Mouse (Mus musculus) ES-E14 (cell line): ENCODE measurements around the gene Wnt10b. TPM values are rescaled to one million over a fixed set of nuclear protein-coding genes. Genes with fewer than 3 reads are reported as not detected.

Source experiments
- DNase-seq: peaks from one replicate; pipeline ENCODE4 v3.0.0-alpha.2; 2013; ENCODE audit warnings: low read depth, low spot score
- H3K27ac ChIP-seq: 2 replicates; pipeline ENCODE4 v1.5.1; 2012; ENCODE audit warnings: low read depth, mild to moderate bottlenecking, low read length, moderate library complexity, mixed read lengths; ENCODE audit not compliant: poor library complexity, insufficient read depth, severe bottlenecking
- H3K36me3 ChIP-seq: 2 replicates; pipeline ENCODE4 v1.6.1; 2012; ENCODE audit warnings: mild to moderate bottlenecking, low read length, moderate library complexity, mixed read lengths; ENCODE audit not compliant: control insufficient read depth, poor library complexity, insufficient read depth, severe bottlenecking
- H3K4me1 ChIP-seq, 2 experiments: fragments of 150-350 bp in 1 of 2; sonication (generic) in 1 of 2; 2 replicates each; pipeline ENCODE4 v1.6.1; 2012; ENCODE audit warnings: low read length in 2 of 2, mild to moderate bottlenecking in 1 of 2, mixed read lengths in 1 of 2; ENCODE audit not compliant: control insufficient read depth in 2 of 2, insufficient read depth in 2 of 2, poor library complexity in 1 of 2
- H3K4me3 ChIP-seq, 2 experiments: fragments of 150-350 bp in 1 of 2; sonication (generic) in 1 of 2; 2 replicates each; pipeline ENCODE4 v1.5.1; 2012; ENCODE audit warnings: low read length in 2 of 2, low read depth in 1 of 2, mild to moderate bottlenecking in 1 of 2, mixed read lengths in 1 of 2; ENCODE audit not compliant: insufficient read depth in 1 of 2, poor library complexity in 1 of 2, severe bottlenecking in 1 of 2
- H3K9ac ChIP-seq: 2 replicates; pipeline ENCODE4 v1.6.1; 2012; ENCODE audit warnings: low read depth, mild to moderate bottlenecking, low read length, mixed read lengths; ENCODE audit not compliant: poor library complexity, insufficient read depth, severe bottlenecking
- H3K9me3 ChIP-seq: fragments of 150-350 bp; sonication (generic); 2 replicates; pipeline ENCODE4 v1.6.1; 2012; ENCODE audit warnings: low read depth, mild to moderate bottlenecking, low read length; ENCODE audit not compliant: control insufficient read depth, insufficient read depth
- CHD2 ChIP-seq: IDR thresholded peaks from 2 replicates; pipeline ENCODE4 v1.6.1; 2014; ENCODE audit warnings: mild to moderate bottlenecking, low read depth, low read length, inconsistent platforms
- HCFC1 ChIP-seq: IDR thresholded peaks from 2 replicates; pipeline ENCODE4 v1.6.1; 2012; ENCODE audit warnings: low read length, inconsistent platforms, borderline replicate concordance; ENCODE audit not compliant: insufficient read depth
- MAFK ChIP-seq: IDR thresholded peaks from 2 replicates; pipeline ENCODE4 v1.6.1; 2014; ENCODE audit warnings: mild to moderate bottlenecking, low read depth, low read length, inconsistent platforms; ENCODE audit not compliant: insufficient read depth
- ZC3H11A ChIP-seq: IDR thresholded peaks from 2 replicates; pipeline ENCODE4 v1.6.1; 2012; ENCODE audit warnings: low read depth, mild to moderate bottlenecking, inconsistent platforms, low read length, borderline replicate concordance
- ZNF384 ChIP-seq: IDR thresholded peaks from 2 replicates; pipeline ENCODE4 v1.6.1; 2012; ENCODE audit warnings: low read depth, low read length, inconsistent platforms
- in situ Hi-C, 2 experiments: fragments of 600-800 bp; cut with MboI; formaldehyde crosslinking; loops; one replicate each; pipeline ENCODE4 v1.15.1; 2025; ENCODE audit warnings: low sequenced_read_pairs in 2 of 2, inconsistent platforms in 1 of 2; ENCODE audit not compliant: unreplicated experiment in 2 of 2
- total RNA-seq: library from RNA; depleted of rRNA; stranded (reverse); fragments of 300-350 nt; gene quantifications from 2 replicates; pipeline ENCODE4 v1.2.3, GENCODE M21; 2012

Gene Wnt10b
- total RNA-seq, 1 experiment = 1.3 TPM

- Histone ChIP-seq H3K4me3 (peak within 1 kb of the TSS in 1 of 2 experiments; percentile 22; a peak in 1 of 4 replicates), H3K4me1 (peaks cover 0 to 24% of the 10 kb centered on the region in 2 experiments; a peak in 1 of 4 replicates), H3K9me3 (no peaks in the 10 kb centered on the region), H3K27ac (no peak within 1 kb of the TSS), H3K9ac (no peak within 1 kb of the TSS), H3K36me3 (no peaks in the 10 kb centered on the region)
- TF ChIP-seq ZNF384 = no peak
- no peak for TF ChIP-seq MAFK
- TF ChIP-seq ZC3H11A = no peak
- no peak for TF ChIP-seq CHD2
- no peak for TF ChIP-seq HCFC1
- DNase-seq = no peak
- in situ Hi-C loops = loop anchor here in 1 of 2 experiments (25.0 kb wide), 1 partner anchor 297 kb away; the partner anchor contains the start of genes C1ql4 and Dnajc22
Observed at GRCm38 (mm10) chr15:98789661-98790535, 11.9 kb upstream of the Wnt10b start, which contains the start of gene Wnt1. Wnt1 (plus strand) TSS chr15:98789857.

- TF ChIP-seq CHD2 (no peak), HCFC1 (no peak), ZNF384 (no peak), ZC3H11A (no peak), MAFK (no peak)
- no peaks in the 10 kb centered on the region for H3K9me3 ChIP-seq
- H3K36me3 ChIP-seq = no peaks in the 10 kb centered on the region
- in situ Hi-C loops = loop anchor here in 1 of 2 experiments (25.0 kb wide), 1 partner anchor 298 kb away; the partner anchor contains the start of genes C1ql4 and Dnajc22
- DNase-seq = no peak
- H3K27ac ChIP-seq = no peak overlapping the region
- peaks cover 0 to 24% of the 10 kb centered on the region in 2 experiments; a peak in 1 of 4 replicates for H3K4me1 ChIP-seq
- peak overlapping the region in 1 of 2 experiments; percentile 22; a peak in 1 of 4 replicates for H3K4me3 ChIP-seq
- H3K9ac ChIP-seq = no peak overlapping the region
Observed at GRCm38 (mm10) chr15:98788972-98789660, 11.2 kb upstream of the Wnt10b start.

GRCm38 (mm10) chr15:98787930-98788329 lies 10.0 kb upstream of the Wnt10b start:
- no peak overlapping the region for H3K27ac ChIP-seq
- H3K4me3 ChIP-seq = no peak overlapping the region
- no peaks in the 10 kb centered on the region for H3K9me3 ChIP-seq
- DNase-seq = no peak
- peaks cover 0 to 21% of the 10 kb centered on the region in 2 experiments; a peak in 1 of 4 replicates for H3K4me1 ChIP-seq
- TF ChIP-seq ZNF384 (no peak), ZC3H11A (no peak), CHD2 (no peak), HCFC1 (no peak), MAFK (no peak)
- H3K36me3 ChIP-seq = no peaks in the 10 kb centered on the region
- in situ Hi-C loops = loop anchor here in 1 of 2 experiments (25.0 kb wide), 1 partner anchor 299 kb away; the partner anchor contains the start of genes C1ql4 and Dnajc22
- no peak overlapping the region for H3K9ac ChIP-seq

- H3K4me3 ChIP-seq = no peak overlapping the region
- H3K4me1 ChIP-seq = peaks cover 0 to 11% of the 10 kb centered on the region in 2 experiments; a peak in 1 of 4 replicates
- no peak overlapping the region for H3K9ac ChIP-seq
- TF ChIP-seq ZNF384 (no peak), ZC3H11A (no peak), MAFK (no peak), CHD2 (no peak), HCFC1 (no peak)
- no peaks in the 10 kb centered on the region for H3K9me3 ChIP-seq
- H3K36me3 ChIP-seq = no peaks in the 10 kb centered on the region
- in situ Hi-C loops = loop anchor here in 1 of 2 experiments (25.0 kb wide), 1 partner anchor 302 kb away; the partner anchor contains the start of genes C1ql4 and Dnajc22
- DNase-seq = no peak
- no peak overlapping the region for H3K27ac ChIP-seq
Observed at GRCm38 (mm10) chr15:98785744-98786143, 7.8 kb upstream of the Wnt10b start.
